ENCODE assay signal across 8 mouse cellular contexts in the genomic region with DNA sequence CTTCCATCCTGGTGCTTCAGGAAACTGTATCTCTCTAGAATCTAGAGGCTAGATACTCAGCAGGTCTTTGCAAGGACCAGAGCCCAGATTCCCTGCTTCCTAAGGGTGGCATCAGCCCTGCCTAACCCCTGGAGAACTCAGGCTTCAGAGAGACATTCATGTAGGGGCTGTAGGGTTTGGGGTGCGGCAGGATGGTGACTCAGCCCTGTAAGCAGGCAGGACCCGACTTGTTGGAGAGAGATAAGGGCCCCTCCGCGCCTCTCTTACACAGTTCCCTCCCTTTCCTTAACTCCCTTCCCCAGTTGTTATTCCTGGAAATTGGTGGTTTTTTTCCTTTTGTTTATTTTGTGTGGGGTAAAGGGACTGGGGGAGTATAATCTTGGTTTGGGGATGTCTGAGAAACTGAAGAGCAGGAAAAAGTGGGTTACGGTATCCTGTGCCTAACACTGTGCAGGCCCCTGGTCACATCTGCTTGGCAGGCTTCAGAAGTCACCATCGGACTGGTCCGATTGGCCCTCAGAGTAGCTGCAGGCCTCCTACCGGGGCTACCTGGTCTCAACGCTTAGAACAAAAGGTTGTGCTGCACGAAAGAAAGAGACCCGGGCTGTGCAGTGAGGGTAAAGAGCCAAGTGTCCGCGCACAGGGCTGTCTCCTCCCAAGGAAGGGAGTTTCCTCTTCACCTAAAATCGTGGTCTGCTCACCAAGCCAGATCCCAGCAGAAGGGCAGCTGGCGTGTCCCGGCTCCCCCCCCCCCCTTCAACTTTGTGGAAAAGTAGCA. TPM values are rescaled to one million over a fixed set of nuclear protein-coding genes. Genes with fewer than 3 reads are reported as not detected.
DNase-seq lines count a peak whose midpoint lies in the region; ATAC-seq and TF ChIP-seq lines count a peak whose summit lies in the region.

No protein-coding gene starts in this region.

- H3K4me3 ChIP-seq in G1E (ENCODE audit: low read depth, low read length), result peak overlapping the region; percentile 68; the same call in 1 of the 2 replicates
- H3K4me3 ChIP-seq in hindbrain, embryonic 12.5 days, result peak overlapping the region; percentile 30; the same call in 1 of the 2 replicates
- peak overlapping the region; percentile 36; the same call in 1 of the 2 replicates for H3K4me3 ChIP-seq in midbrain, embryonic 12.5 days
- no peak overlapping the region for H3K4me3 ChIP-seq in left cerebral cortex, adult 2 months

- H3K9ac ChIP-seq in hindbrain, embryonic 12.5 days, result no peak overlapping the region
- no peak overlapping the region for H3K9ac ChIP-seq in midbrain, embryonic 12.5 days (replicated peaks)

- intact Hi-C loops in left cerebral cortex, adult 2 months (cut with DNase I), result no loop called here
- intact Hi-C loops in left cerebral cortex, postnatal 25 days (cut with DNase I), result no loop called here

- H3K36me3 ChIP-seq in G1E (replicated peaks), result no peaks in the 10 kb centered on the region
- H3K36me3 ChIP-seq in hindbrain, embryonic 12.5 days, result no peaks in the 10 kb centered on the region
- no peaks in the 10 kb centered on the region for H3K36me3 ChIP-seq in midbrain, embryonic 12.5 days

- peaks cover 45% of the 10 kb centered on the region for H3K4me1 ChIP-seq in G1E (ENCODE audit: insufficient read depth, low read depth, low read length)
- H3K4me1 ChIP-seq in hindbrain, embryonic 12.5 days, result peaks cover 14% of the 10 kb centered on the region
- H3K4me1 ChIP-seq in midbrain, embryonic 12.5 days, result peaks cover 21% of the 10 kb centered on the region

- 10% methylated on average over 16 of the region's 16 CpGs for WGBS in hindbrain, embryonic 12.5 days
- WGBS in midbrain, embryonic 12.5 days, result 11% methylated on average over 16 of the region's 16 CpGs

- TF ChIP-seq CTCF in G1E (IDR thresholded peaks at IDR 0.05; ENCODE audit: low read depth, low read length), result no peak
- no peak for TF ChIP-seq CTCF in left cerebral cortex, adult 2 months (IDR thresholded peaks at IDR 0.05)

- DNase-seq in G1E (ENCODE audit: low spot score), result peak; percentile 76
- DNase-seq in c-Kit-negative CD71-positive TER-119-positive erythroid progenitor cells, embryonic 14.5 days (ENCODE audit: low read depth, low spot score), result peak; percentile 84
- DNase-seq in left cerebral cortex, adult 2 months (ENCODE audit: extremely low spot score in 1 of 2, low spot score in 2 of 2), result no peak
- DNase-seq in left cerebral cortex, postnatal 25 days (ENCODE audit: low spot score in 2 of 2), result no peak
- no peak for DNase-seq in kidney, adult 8-10 months
- no peak for DNase-seq in left cerebral cortex, adult 8-10 months (ENCODE audit: low spot score in 2 of 2)

- H3K4me2 ChIP-seq in hindbrain, embryonic 12.5 days (replicated peaks), result peak overlapping the region; percentile 56
- H3K4me2 ChIP-seq in midbrain, embryonic 12.5 days (replicated peaks), result peak overlapping the region; percentile 52

- ATAC-seq in G1E (ENCODE audit: extremely low read depth, insufficient number of reproducible peaks, low FRiP score, poor library complexity, severe bottlenecking), result peak; percentile 86
- no peak for ATAC-seq in hindbrain, embryonic 12.5 days (ENCODE audit: low FRiP score)
- ATAC-seq in midbrain, embryonic 12.5 days (ENCODE audit: low FRiP score, low read depth), result no peak

- no peak overlapping the region for H3K27ac ChIP-seq in hindbrain, embryonic 12.5 days
- no peak overlapping the region for H3K27ac ChIP-seq in midbrain, embryonic 12.5 days (replicated peaks)
- H3K27ac ChIP-seq in left cerebral cortex, adult 2 months, result no peak overlapping the region

- H3K27me3 ChIP-seq in G1E (ENCODE audit: insufficient read depth, low read length), result peaks cover 4% of the 10 kb centered on the region; the same call in 1 of the 2 replicates
- H3K27me3 ChIP-seq in hindbrain, embryonic 12.5 days, result peaks cover 83% of the 10 kb centered on the region
- H3K27me3 ChIP-seq in midbrain, embryonic 12.5 days, result peaks cover 85% of the 10 kb centered on the region

- H3K9me3 ChIP-seq in G1E (replicated peaks), result peaks cover 26% of the 10 kb centered on the region
- H3K9me3 ChIP-seq in hindbrain, embryonic 12.5 days (replicated peaks), result no peaks in the 10 kb centered on the region
- no peaks in the 10 kb centered on the region for H3K9me3 ChIP-seq in midbrain, embryonic 12.5 days

RNA-seq across cellular contexts. Expression of gene Plek2, which starts 4.1 kb away (rescaled TPM):
- total RNA-seq in G1E (2014; fragmentation: Nextera tagmentation) (not detected in 2 replicates), G1E (2017) (not detected in 2 replicates)
- polyA plus RNA-seq in G1E (2012), result not detected in 2 replicates
- polyA plus RNA-seq in hindbrain, embryonic 12.5 days (2016; fragmentation: Nextera tagmentation; extraction: Ambion mirVana), result 2.5 and 2.6 TPM in 2 replicates
- polyA plus RNA-seq in midbrain, embryonic 12.5 days (2016; fragmentation: Nextera tagmentation; extraction: Ambion mirVana), result 1.4 and 2.3 TPM in 2 replicates
- under 1 TPM in 1 of 2 experiments, not detected in 1; 0.36 TPM for total RNA-seq in left cerebral cortex, adult 2 months (2021)
- under 1 TPM in 1 of 2 experiments, not detected in 1; 0.21 TPM for total RNA-seq in left cerebral cortex, postnatal 25 days (2021)
- under 1 TPM in 1 of 4 experiments, not detected in 3; 0.38 TPM for total RNA-seq in left cerebral cortex, adult 8-10 months (2022)

RNA-seq across cellular contexts. Expression of gene Eif2s1, which starts 49.3 kb away (rescaled TPM):
- total RNA-seq in G1E (2014; fragmentation: Nextera tagmentation), result 332 and 357 TPM in 2 replicates
- total RNA-seq in G1E (2017), result 191 and 198 TPM in 2 replicates
- polyA plus RNA-seq in G1E (2012), result 43.4 and 52.3 TPM in 2 replicates
- polyA plus RNA-seq in hindbrain, embryonic 12.5 days (2016; fragmentation: Nextera tagmentation; extraction: Ambion mirVana), result 161 TPM in 2 replicates
- 183 and 186 TPM in 2 replicates for polyA plus RNA-seq in midbrain, embryonic 12.5 days (2016; fragmentation: Nextera tagmentation; extraction: Ambion mirVana)
- total RNA-seq in left cerebral cortex, adult 2 months (2021), result 10 to 100 TPM; 44.8 to 51.8 TPM
- total RNA-seq in left cerebral cortex, postnatal 25 days (2021), result 10 to 100 TPM; 48.4 to 63.7 TPM
- 10 to 100 TPM; 41.5 to 55.3 (median 44.0) TPM for total RNA-seq in left cerebral cortex, adult 8-10 months (2022)

RNA-seq across cellular contexts. Expression of gene Atp6v1d, which starts 49.4 kb away (rescaled TPM):
- total RNA-seq in G1E (2014; fragmentation: Nextera tagmentation), result 114 and 119 TPM in 2 replicates
- 140 and 149 TPM in 2 replicates for total RNA-seq in G1E (2017)
- polyA plus RNA-seq in G1E (2012), result 7.1 and 10.0 TPM in 2 replicates
- 95.4 and 98.4 TPM in 2 replicates for polyA plus RNA-seq in hindbrain, embryonic 12.5 days (2016; fragmentation: Nextera tagmentation; extraction: Ambion mirVana)
- polyA plus RNA-seq in midbrain, embryonic 12.5 days (2016; fragmentation: Nextera tagmentation; extraction: Ambion mirVana), result 88.9 and 98.0 TPM in 2 replicates
- total RNA-seq in left cerebral cortex, adult 2 months (2021), result 100 to 1,000 TPM; 274 to 294 TPM
- total RNA-seq in left cerebral cortex, postnatal 25 days (2021), result 100 to 1,000 TPM; 295 to 301 TPM
- total RNA-seq in left cerebral cortex, adult 8-10 months (2022), result 100 to 1,000 TPM; 280 to 292 (median 289) TPM

Comparison
In these comparisons a context has a peak if more than half of its experiments do, and no peak if none do; other contexts are left out.
1. DNase-seq: peak in G1E (single experiment) and c-Kit-negative CD71-positive TER-119-positive erythroid progenitor cells, embryonic 14.5 days (single experiment); none in left cerebral cortex, adult 2 months (0 of 2), left cerebral cortex, postnatal 25 days (0 of 2), kidney, adult 8-10 months (0 of 2) and left cerebral cortex, adult 8-10 months (0 of 2).